Mouse (Mus musculus): ENCODE results near the gene Cdc42se1.
"Not testable (repeated sequence)": the region's sequence is repeated elsewhere in the genome, so short reads cannot be mapped to it uniquely, and the experiment has no call there.

The Cdc42se1 gene

GRCm38 (mm10) chr3:95212889-95213608 lies 15.5 kb upstream of the Cdc42se1 start:
- H3K36me3 ChIP-seq (ENCODE audit: control insufficient read depth, insufficient read depth, low read length, poor library complexity, severe bottlenecking); DNase-seq (ENCODE audit: low read depth, low spot score); H3K27me3 ChIP-seq (ENCODE audit: control insufficient read depth, insufficient read depth, low read length, poor library complexity, severe bottlenecking): not testable (repeated sequence)

GRCm38 (mm10) chr3:95213609-95213975 lies 14.9 kb upstream of the Cdc42se1 start:
- DNase-seq (ENCODE audit: low read depth, low spot score): no peak
- Histone ChIP-seq H3K36me3 (ENCODE audit: control insufficient read depth, insufficient read depth, low read length, poor library complexity, severe bottlenecking) (peaks cover 10% of the 10 kb centered on the region; the same call in 1 of the 2 replicates), H3K27me3 (ENCODE audit: control insufficient read depth, insufficient read depth, low read length, poor library complexity, severe bottlenecking) (no peaks in the 10 kb centered on the region)

GRCm38 (mm10) chr3:95216655-95217254 lies 11.8 kb upstream of the Cdc42se1 start:
- DNase-seq (ENCODE audit: low read depth, low spot score): no peak
- H3K27me3 ChIP-seq (ENCODE audit: control insufficient read depth, insufficient read depth, low read length, poor library complexity, severe bottlenecking): no peaks in the 10 kb centered on the region
- peaks cover 8% of the 10 kb centered on the region for H3K36me3 ChIP-seq (ENCODE audit: control insufficient read depth, insufficient read depth, low read length, poor library complexity, severe bottlenecking)

GRCm38 (mm10) chr3:95217255-95218134 lies 11.0 kb upstream of the Cdc42se1 start, which contains the start of gene Gabpb2:
Gabpb2 (minus strand) TSS chr3:95217916.
- DNase-seq (ENCODE audit: low read depth, low spot score): peak; percentile 93
- no peaks in the 10 kb centered on the region for H3K27me3 ChIP-seq (ENCODE audit: control insufficient read depth, insufficient read depth, low read length, poor library complexity, severe bottlenecking)
- peaks cover 8% of the 10 kb centered on the region for H3K36me3 ChIP-seq (ENCODE audit: control insufficient read depth, insufficient read depth, low read length, poor library complexity, severe bottlenecking)

- Histone ChIP-seq H3K36me3 (ENCODE audit: control insufficient read depth, insufficient read depth, low read length, poor library complexity, severe bottlenecking) (peaks cover 9% of the 10 kb centered on the region), H3K27me3 (ENCODE audit: control insufficient read depth, insufficient read depth, low read length, poor library complexity, severe bottlenecking) (no peaks in the 10 kb centered on the region)
- DNase-seq (ENCODE audit: low read depth, low spot score): peak; percentile 33
Measured at GRCm38 (mm10) chr3:95218466-95219137, 9.9 kb upstream of the Cdc42se1 start.

GRCm38 (mm10) chr3:95223041-95223440 lies 5.5 kb upstream of the Cdc42se1 start:
- H3K27me3 ChIP-seq (ENCODE audit: control insufficient read depth, insufficient read depth, low read length, poor library complexity, severe bottlenecking): no peaks in the 10 kb centered on the region
- peaks cover 5% of the 10 kb centered on the region for H3K36me3 ChIP-seq (ENCODE audit: control insufficient read depth, insufficient read depth, low read length, poor library complexity, severe bottlenecking)
- no peak for DNase-seq (ENCODE audit: low read depth, low spot score)

- DNase-seq (ENCODE audit: low read depth, low spot score): no peak
- H3K36me3 ChIP-seq (ENCODE audit: control insufficient read depth, insufficient read depth, low read length, poor library complexity, severe bottlenecking): peaks cover 5% of the 10 kb centered on the region
- no peaks in the 10 kb centered on the region for H3K27me3 ChIP-seq (ENCODE audit: control insufficient read depth, insufficient read depth, low read length, poor library complexity, severe bottlenecking)
Measured at GRCm38 (mm10) chr3:95224295-95224694, 4.2 kb upstream of the Cdc42se1 start.

- peaks cover 5% of the 10 kb centered on the region; the same call in 1 of the 2 replicates for H3K36me3 ChIP-seq (ENCODE audit: control insufficient read depth, insufficient read depth, low read length, poor library complexity, severe bottlenecking)
- no peaks in the 10 kb centered on the region for H3K27me3 ChIP-seq (ENCODE audit: control insufficient read depth, insufficient read depth, low read length, poor library complexity, severe bottlenecking)
- DNase-seq (ENCODE audit: low read depth, low spot score): no peak
Measured at GRCm38 (mm10) chr3:95227214-95227613, 1.3 kb upstream of the Cdc42se1 start.

- peak; percentile 40 for DNase-seq (ENCODE audit: low read depth, low spot score)
- Histone ChIP-seq H3K27me3 (ENCODE audit: control insufficient read depth, insufficient read depth, low read length, poor library complexity, severe bottlenecking) (no peaks in the 10 kb centered on the region), H3K36me3 (ENCODE audit: control insufficient read depth, insufficient read depth, low read length, poor library complexity, severe bottlenecking) (peaks cover 9% of the 10 kb centered on the region)
Measured at GRCm38 (mm10) chr3:95228894-95229780, 605 bp downstream of the Cdc42se1 start.

GRCm38 (mm10) chr3:95229781-95230494 lies 1.4 kb downstream of the Cdc42se1 start:
- H3K27me3 ChIP-seq (ENCODE audit: control insufficient read depth, insufficient read depth, low read length, poor library complexity, severe bottlenecking): no peaks in the 10 kb centered on the region

GRCm38 (mm10) chr3:95230495-95231297 lies 2.2 kb downstream of the Cdc42se1 start:
- peaks cover 16% of the 10 kb centered on the region for H3K36me3 ChIP-seq (ENCODE audit: control insufficient read depth, insufficient read depth, low read length, poor library complexity, severe bottlenecking)
- no peaks in the 10 kb centered on the region for H3K27me3 ChIP-seq (ENCODE audit: control insufficient read depth, insufficient read depth, low read length, poor library complexity, severe bottlenecking)
- DNase-seq (ENCODE audit: low read depth, low spot score): peak; percentile 23

More at GRCm38 (mm10) chr3:95229781-95230494, 1.4 kb downstream of the Cdc42se1 start:
- peak; percentile 51 for DNase-seq (ENCODE audit: low read depth, low spot score)
- H3K36me3 ChIP-seq (ENCODE audit: control insufficient read depth, insufficient read depth, low read length, poor library complexity, severe bottlenecking): peaks cover 15% of the 10 kb centered on the region

GRCm38 (mm10) chr3:95231298-95232221 lies 3.0 kb downstream of the Cdc42se1 start, which contains the start of gene Mllt11:
Mllt11 (minus strand) TSS chr3:95232171.
- no peaks in the 10 kb centered on the region for H3K27me3 ChIP-seq (ENCODE audit: control insufficient read depth, insufficient read depth, low read length, poor library complexity, severe bottlenecking)
- DNase-seq (ENCODE audit: low read depth, low spot score): peak; percentile 53
- peaks cover 19% of the 10 kb centered on the region for H3K36me3 ChIP-seq (ENCODE audit: control insufficient read depth, insufficient read depth, low read length, poor library complexity, severe bottlenecking)
